Mouse (Mus musculus): ENCODE data around the gene Slc6a3.

The Slc6a3 gene

GRCm38 (mm10) chr13:73536403-73536821 lies at the start of gene Slc6a3:
TSS of gene Slc6a3 (plus strand) at chr13:73536747.
- peak; percentile 7 for DNase-seq (ENCODE audit: low spot score)

GRCm38 (mm10) chr13:73488105-73488504 lies 48.4 kb upstream of the Slc6a3 start:
- no peak for DNase-seq (ENCODE audit: low spot score)

GRCm38 (mm10) chr13:73488707-73489106 lies 47.8 kb upstream of the Slc6a3 start:
- no peak for DNase-seq (ENCODE audit: low spot score)

- DNase-seq (ENCODE audit: low spot score), result no peak
These were observed 46.6 kb upstream of the Slc6a3 start for GRCm38 (mm10) chr13:73489986-73490385.

- DNase-seq (ENCODE audit: low spot score), result no peak
These were observed 45.9 kb upstream of the Slc6a3 start for GRCm38 (mm10) chr13:73490564-73491170.

- DNase-seq (ENCODE audit: low spot score), result no peak
These were observed 43.4 kb upstream of the Slc6a3 start for GRCm38 (mm10) chr13:73493183-73493582.

DNA sequence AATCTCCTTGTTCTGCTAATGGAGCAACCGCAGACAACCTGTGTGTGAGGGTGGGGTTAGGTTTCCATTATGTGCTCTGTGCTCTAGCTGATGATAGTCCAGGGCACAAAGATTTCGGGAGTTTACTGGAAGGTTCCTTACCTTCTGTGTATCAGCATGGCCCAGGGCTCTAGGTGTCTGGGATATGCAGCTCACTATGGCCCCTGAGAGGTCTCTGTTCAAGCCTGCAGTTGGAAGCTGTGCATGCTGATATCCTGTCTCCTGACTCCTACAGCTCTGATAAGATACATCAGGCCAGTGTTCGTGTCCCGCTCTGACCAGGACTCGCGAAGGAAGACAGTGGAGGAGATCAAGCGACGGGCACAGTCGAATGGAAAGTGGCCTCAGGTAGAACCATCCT lies 42.0 kb upstream of the Slc6a3 start:
- no peak for DNase-seq (ENCODE audit: low spot score)

GRCm38 (mm10) chr13:73496137-73496536 lies 40.4 kb upstream of the Slc6a3 start:
- no peak for DNase-seq (ENCODE audit: low spot score)

- DNase-seq (ENCODE audit: low spot score), result no peak
These were observed 36.5 kb upstream of the Slc6a3 start for GRCm38 (mm10) chr13:73499893-73500604.

GRCm38 (mm10) chr13:73502719-73503118 lies 33.8 kb upstream of the Slc6a3 start:
- no peak for DNase-seq (ENCODE audit: low spot score)

GRCm38 (mm10) chr13:73505686-73506467 lies 30.7 kb upstream of the Slc6a3 start:
- DNase-seq (ENCODE audit: low spot score), result peak; percentile 50

GRCm38 (mm10) chr13:73508817-73509550 lies 27.6 kb upstream of the Slc6a3 start:
- DNase-seq (ENCODE audit: low spot score), result no peak

- DNase-seq (ENCODE audit: low spot score), result no peak
These were observed 26.7 kb upstream of the Slc6a3 start for GRCm38 (mm10) chr13:73509869-73510268.

GRCm38 (mm10) chr13:73512776-73513673 lies 23.5 kb upstream of the Slc6a3 start:
- peak; percentile 54 for DNase-seq (ENCODE audit: low spot score)

DNA sequence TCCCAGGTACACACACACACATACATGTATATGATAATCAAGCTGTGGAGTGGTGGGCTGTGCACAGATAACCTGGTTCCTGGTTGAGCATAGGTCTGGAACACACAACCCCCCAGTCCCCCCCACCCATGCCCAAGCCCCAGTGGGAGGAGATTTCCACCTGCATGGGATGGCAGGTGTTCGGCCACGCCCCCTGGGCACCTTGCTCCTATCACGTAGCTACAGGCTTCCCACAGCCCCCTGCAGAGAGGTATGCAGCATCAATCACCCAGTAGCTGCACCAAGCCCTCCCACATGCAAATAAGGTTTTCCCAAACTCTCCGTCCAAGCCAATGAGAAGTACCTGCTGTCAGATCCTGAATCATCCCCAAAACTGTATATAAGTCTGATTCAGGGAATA lies 19.7 kb upstream of the Slc6a3 start:
- no peak for DNase-seq (ENCODE audit: low spot score)

- DNase-seq (ENCODE audit: low spot score), result no peak
These were observed 2.8 kb upstream of the Slc6a3 start for GRCm38 (mm10) chr13:73533716-73534115.

DNA sequence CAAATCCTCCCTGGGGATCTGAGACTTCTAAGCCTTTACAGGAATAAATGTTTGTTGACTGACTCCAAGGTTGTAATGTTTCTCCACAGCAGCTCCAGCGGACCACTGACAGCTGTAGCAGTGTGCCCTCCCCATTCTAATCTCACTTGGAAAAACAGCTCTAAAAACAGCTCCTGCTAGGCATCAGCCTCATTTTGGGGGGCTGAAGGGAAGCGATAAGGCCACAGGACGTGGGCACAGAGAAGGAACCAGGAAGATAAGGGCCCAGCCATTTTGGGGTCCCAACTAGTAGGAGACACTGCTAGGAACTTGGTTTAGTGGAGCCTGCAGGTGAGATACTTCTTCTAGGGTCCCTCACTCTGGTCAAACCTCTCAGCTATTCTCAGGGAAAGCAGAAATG lies 1.3 kb upstream of the Slc6a3 start:
- DNase-seq (ENCODE audit: low spot score), result no peak

DNA sequence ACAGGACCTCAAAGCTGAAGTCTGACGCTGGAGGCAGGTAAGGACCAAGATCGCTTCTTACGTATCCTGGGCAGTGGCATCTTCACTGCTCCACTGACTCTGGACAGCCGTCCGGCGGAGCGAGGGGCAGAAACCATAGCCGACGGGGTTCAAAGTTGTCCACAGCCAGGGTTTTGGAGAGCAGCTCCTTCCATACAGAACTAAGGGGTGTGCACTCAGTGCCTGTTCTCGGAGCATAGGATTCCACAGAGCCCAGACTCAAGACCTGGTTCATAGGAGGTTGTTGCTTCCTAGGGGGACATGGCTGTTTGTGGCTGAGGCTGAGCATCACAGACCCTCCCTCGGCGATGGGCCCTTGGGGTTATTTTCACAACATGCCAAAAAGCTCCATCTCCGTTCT lies 277 bp downstream of the Slc6a3 start:
- DNase-seq (ENCODE audit: low spot score), result no peak

DNA sequence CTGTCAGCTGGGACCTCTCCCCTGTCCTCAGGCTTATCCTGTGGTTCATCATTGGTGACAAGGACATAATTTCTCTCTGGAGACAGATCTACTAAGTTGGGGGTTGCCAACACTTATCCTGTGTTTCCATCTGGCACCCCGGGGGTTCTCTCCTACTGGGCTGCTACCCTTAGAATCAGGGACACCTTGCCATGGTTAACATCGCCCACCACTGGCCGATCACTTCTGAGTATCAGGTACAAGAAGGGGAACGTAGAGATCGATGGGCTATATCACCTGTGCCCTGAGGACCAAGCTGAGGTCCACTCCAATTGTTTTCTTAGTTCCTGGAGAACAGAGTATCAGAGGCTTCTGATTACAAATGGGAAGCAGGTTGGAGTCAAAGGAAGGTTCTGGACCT lies 27.7 kb downstream of the Slc6a3 start:
- no peak for DNase-seq (ENCODE audit: low spot score)

- DNase-seq (ENCODE audit: low spot score), result no peak
These were observed 38.5 kb downstream of the Slc6a3 start for GRCm38 (mm10) chr13:73575051-73575450.

DNA sequence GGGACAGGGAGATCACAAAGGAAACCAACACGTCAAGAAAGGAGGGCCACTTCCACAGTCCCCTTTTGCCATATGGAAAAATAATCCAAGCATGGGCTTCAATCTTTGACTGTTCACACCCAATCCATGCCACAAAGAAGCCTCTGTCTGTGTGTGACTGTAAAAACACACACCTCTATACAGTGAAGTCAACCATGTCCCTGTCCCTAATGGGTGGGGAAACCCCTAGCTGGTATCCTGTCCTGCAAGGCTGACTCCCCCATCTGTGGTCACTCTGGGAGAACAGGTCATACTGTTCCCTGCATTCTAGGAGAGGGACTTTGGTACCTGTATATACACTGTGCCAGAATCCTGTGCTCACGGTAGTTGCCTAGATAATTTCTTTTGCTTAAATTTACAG lies 40.7 kb downstream of the Slc6a3 start:
- no peak for DNase-seq (ENCODE audit: low spot score)

All from ovary, postnatal 10 days (tissue).